Mouse (Mus musculus) bone marrow macrophage, adult 2 months (primary cell): ENCODE results near the gene Fam160a1.

ENCODE experiments used
- CTCF ChIP-seq: IDR thresholded peaks from 2 replicates; pipeline ENCODE4 v1.5.1; 2012; ENCODE audit warnings: low read depth, mild to moderate bottlenecking, low read length, moderate library complexity
- POLR2A ChIP-seq: IDR thresholded peaks from 2 replicates; pipeline ENCODE4 v1.6.1; 2012; ENCODE audit warnings: mild to moderate bottlenecking, low read depth, low read length, borderline replicate concordance

DNA sequence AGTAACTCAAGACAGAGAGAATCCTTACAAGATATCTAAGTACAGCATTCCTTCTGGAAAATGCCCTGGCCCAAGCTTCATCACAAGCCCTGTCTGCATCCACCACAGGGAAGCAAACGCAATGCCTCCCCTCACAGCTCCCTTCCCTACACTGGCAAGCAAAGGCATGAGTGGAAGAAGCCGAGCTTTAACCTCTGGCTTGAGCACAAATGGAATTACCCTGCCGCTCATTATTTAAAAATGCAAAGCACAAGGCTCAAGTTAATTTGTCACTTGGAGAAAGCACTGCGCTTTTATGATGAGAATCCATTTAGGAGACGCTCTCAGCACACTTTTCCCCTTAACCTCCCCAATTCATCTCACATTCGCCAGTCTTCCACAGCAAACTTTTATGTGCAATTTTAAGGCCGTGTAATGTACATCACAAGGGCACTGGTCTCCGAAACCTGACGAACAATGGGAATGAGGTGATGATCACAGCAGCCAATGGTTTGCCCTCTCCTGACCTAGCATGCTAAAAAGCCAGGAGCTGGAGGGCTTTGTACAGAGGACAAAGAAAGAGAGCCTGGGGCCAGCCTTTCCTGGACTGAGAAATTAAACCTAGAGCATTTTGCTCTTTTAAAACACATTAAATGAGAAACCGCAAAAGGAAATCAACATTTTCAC lies 15.5 kb upstream of the Fam160a1 start:
- TF ChIP-seq POLR2A (no peak), CTCF (no peak)
